Mouse (Mus musculus) bone marrow, adult 2 months (tissue): ENCODE measurements around the gene Shisa2. TPM values are rescaled to one million over a fixed set of nuclear protein-coding genes. Genes with fewer than 3 reads are reported as not detected.

ENCODE experiments used
- H3K27ac ChIP-seq: fragments of 200-500 bp; 2 replicates; pipeline ENCODE4 v1.5.1; 2012; ENCODE audit warnings: low read depth, mild to moderate bottlenecking, control low read depth, inconsistent platforms, low read length; ENCODE audit not compliant: control insufficient read depth, poor library complexity, insufficient read depth
- H3K4me1 ChIP-seq: fragments of 200-500 bp; 2 replicates; pipeline ENCODE4 v1.6.1; 2011; ENCODE audit warnings: low read length; ENCODE audit not compliant: control insufficient read depth, insufficient read depth
- H3K4me3 ChIP-seq: fragments of 200-500 bp; replicated peaks from 2 replicates; pipeline ENCODE3; 2011; ENCODE audit warnings: mild to moderate bottlenecking, low read depth, low read length, control low read depth; ENCODE audit not compliant: control insufficient read depth
- CTCF ChIP-seq: fragments of 200-500 bp; IDR thresholded peaks from 2 replicates; pipeline ENCODE4 v1.5.1; 2011; ENCODE audit warnings: low read length, control low read depth; ENCODE audit not compliant: control insufficient read depth, insufficient read depth
- POLR2A ChIP-seq: fragments of 200-500 bp; IDR thresholded peaks from 2 replicates; pipeline ENCODE4 v1.6.1; 2011; ENCODE audit warnings: low read depth, mild to moderate bottlenecking, control low read depth, low read length, borderline replicate concordance; ENCODE audit not compliant: control insufficient read depth
- WGBS: fragments of 180-500 bp; shearing (Covaris S2); methylation state at CpG from one replicate; pipeline ENCODE4 v1.1.7; 2018; 5-methylcytosine and 5-hydroxymethylcytosine counted together
- polyA plus RNA-seq: library from polyadenylated mRNA; stranded (reverse); fragments of >200 nt; gene quantifications from 2 replicates; pipeline ENCODE4 v1.2.4, GENCODE M21; 2011; ENCODE audit warnings: low replicate concordance; ENCODE audit not compliant: missing spikeins, insufficient read depth, insufficient read length

Gene Shisa2
- polyA plus RNA-seq, 1 experiment, result not detected

GRCm38 (mm10) chr14:59672893-59673515 is 47.9 kb downstream of the Shisa2 start:
- Histone ChIP-seq H3K4me1 (no peaks in the 10 kb centered on the region), H3K27ac (no peak overlapping the region), H3K4me3 (no peak overlapping the region)
- no peak for TF ChIP-seq CTCF
- TF ChIP-seq POLR2A, result no peak
- 78% methylated on average over 6 of the region's 6 CpGs for WGBS

GRCm38 (mm10) chr14:59674556-59674955 is 49.4 kb downstream of the Shisa2 start:
- TF ChIP-seq CTCF, result no peak
- no peak for TF ChIP-seq POLR2A
- no peak overlapping the region for H3K4me3 ChIP-seq
- 49% methylated on average over 8 of the region's 8 CpGs for WGBS
- no peak overlapping the region for H3K27ac ChIP-seq
- H3K4me1 ChIP-seq, result no peaks in the 10 kb centered on the region

GRCm38 (mm10) chr14:59675330-59675729 is 50.2 kb downstream of the Shisa2 start:
- 80% methylated on average over 4 of the region's 4 CpGs for WGBS
- TF ChIP-seq CTCF, result no peak
- no peak for TF ChIP-seq POLR2A

GRCm38 (mm10) chr14:59677598-59678003 is 52.5 kb downstream of the Shisa2 start:
- Histone ChIP-seq H3K4me1 (no peaks in the 10 kb centered on the region), H3K4me3 (no peak overlapping the region), H3K27ac (no peak overlapping the region)
- 84% methylated on average over 7 of the region's 7 CpGs for WGBS
- TF ChIP-seq CTCF, result no peak
- no peak for TF ChIP-seq POLR2A

More at GRCm38 (mm10) chr14:59675330-59675729, 50.2 kb downstream of the Shisa2 start:
- no peak overlapping the region for H3K27ac ChIP-seq
- no peaks in the 10 kb centered on the region for H3K4me1 ChIP-seq
- H3K4me3 ChIP-seq, result no peak overlapping the region

Other genes starting within 250 kb of the Shisa2 start
- gene Phf11c, start 229.9 kb upstream of the Shisa2 start, polyA plus RNA-seq, result 1.8 and 4.1 TPM in 2 replicates
- 7.2 and 8.6 TPM in 2 replicates for gene Setdb2, start 184.4 kb upstream of the Shisa2 start, polyA plus RNA-seq
- gene Cab39l, start 184.3 kb upstream of the Shisa2 start, polyA plus RNA-seq, result 11.7 and 11.8 TPM in 2 replicates
- gene Cdadc1, start 27.3 kb upstream of the Shisa2 start, polyA plus RNA-seq, result 11.1 and 24.1 TPM in 2 replicates